Mouse (Mus musculus) kidney, adult 2 months (tissue): ENCODE measurements around the gene Meis2.

Experiments used
- CTCF ChIP-seq: fragments of 200-500 bp; conservative IDR thresholded peaks from 2 replicates; pipeline ENCODE4 v1.5.1; 2011; ENCODE audit warnings: low read depth, mild to moderate bottlenecking, control low read depth, low read length, moderate library complexity, mixed read lengths; ENCODE audit not compliant: insufficient read depth, insufficient read length
- POLR2A ChIP-seq: fragments of 200-500 bp; IDR thresholded peaks from one replicate; pipeline ENCODE4 v1.6.1; 2011; ENCODE audit warnings: low read depth, low read length, control low read depth

GRCm38 (mm10) chr2:115889212-115889611 is 176.4 kb downstream of the Meis2 start:
- no peak for TF ChIP-seq CTCF
- TF ChIP-seq POLR2A, result no peak
